Mouse (Mus musculus): ENCODE measurements around the gene Mslnl.

DNA sequence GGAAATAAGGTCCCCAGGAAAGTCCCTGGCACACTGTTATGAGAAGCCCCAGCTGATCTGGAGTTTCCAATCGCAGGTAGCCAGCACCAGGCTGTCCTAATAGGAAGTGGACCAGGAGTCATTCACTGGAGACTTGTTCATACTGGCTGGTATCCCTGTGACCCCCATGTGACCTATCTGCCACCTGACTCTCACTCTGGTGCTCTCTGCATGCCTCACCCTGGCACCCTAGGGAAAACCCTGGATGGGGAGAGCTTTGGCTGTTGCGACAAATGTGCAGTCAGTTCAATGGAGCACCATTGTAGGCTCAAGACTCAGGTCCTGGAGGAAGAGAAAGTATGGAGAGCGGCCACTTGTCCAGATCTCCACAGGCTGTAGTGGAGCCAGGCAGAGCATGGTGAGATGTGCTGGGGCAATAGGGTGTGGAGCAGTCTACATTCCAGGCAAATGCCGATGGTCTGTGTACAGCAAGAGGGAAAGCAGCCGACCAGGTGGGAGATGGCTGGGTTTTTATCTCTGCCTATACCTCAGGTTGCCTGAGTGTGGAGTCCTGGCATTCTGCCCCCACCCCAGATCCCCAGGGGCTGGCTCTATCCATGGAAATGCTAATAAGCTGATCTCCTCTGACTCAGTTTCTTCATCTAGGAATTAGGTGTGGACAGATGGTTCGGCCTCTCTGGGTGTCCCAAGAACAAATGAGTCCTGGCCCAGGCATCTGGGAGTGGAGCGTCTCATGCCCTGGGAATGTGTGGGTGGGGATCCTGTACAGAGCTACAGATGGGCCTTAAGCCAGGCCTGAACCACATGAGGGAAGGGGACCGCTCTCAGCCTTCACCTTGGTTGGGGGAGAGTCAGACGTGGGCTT lies 20.8 kb downstream of the Mslnl start:
- no peak for TF ChIP-seq CTCF (IDR thresholded peaks at IDR 0.05; ENCODE audit: borderline replicate concordance, insufficient read depth, low read length)
- TF ChIP-seq POLR2A (IDR thresholded peaks at IDR 0.05; ENCODE audit: low read depth, low read length) = no peak
